Mouse (Mus musculus) embryonic fibroblast, embryonic 13.5 days (primary cell): ENCODE results near the gene Rassf1. TPM values are rescaled to one million over a fixed set of nuclear protein-coding genes. Genes with fewer than 3 reads are reported as not detected.
A peak's percentile ranks its signal among the peaks of the same experiment; 100 is the strongest.

Experiments
- H3K27ac ChIP-seq: 2 replicates; pipeline ENCODE4 v1.5.1; 2012; ENCODE audit warnings: low read length, control low read depth, inconsistent platforms; ENCODE audit not compliant: insufficient read depth
- H3K4me1 ChIP-seq: 2 replicates; pipeline ENCODE4 v1.6.1; 2011; ENCODE audit warnings: low read length; ENCODE audit not compliant: control insufficient read depth, insufficient read depth
- H3K4me3 ChIP-seq: 2 replicates; pipeline ENCODE4 v1.5.1; 2011; ENCODE audit warnings: mild to moderate bottlenecking, control low read depth, low read length; ENCODE audit not compliant: insufficient read depth
- CTCF ChIP-seq: IDR thresholded peaks from 2 replicates; pipeline ENCODE4 v1.5.1; 2011; ENCODE audit warnings: mild to moderate bottlenecking, control low read depth, low read length, moderate library complexity, borderline replicate concordance; ENCODE audit not compliant: insufficient read depth
- POLR2A ChIP-seq: IDR thresholded peaks from 2 replicates; pipeline ENCODE4 v1.6.1; 2011; ENCODE audit warnings: low read depth, mild to moderate bottlenecking, control low read depth, low read length, moderate library complexity
- polyA plus RNA-seq: library from polyadenylated mRNA; stranded (reverse); fragments of >200 nt; gene quantifications from 2 replicates; pipeline ENCODE4 v1.2.4, GENCODE M21; 2011; ENCODE audit warnings: low read depth; ENCODE audit not compliant: missing spikeins, insufficient read length

Gene Rassf1
- polyA plus RNA-seq, 1 experiment, result 72.6 TPM

GRCm38 (mm10) chr9:107520331-107520730 is 31.0 kb upstream of the Rassf1 start:
- H3K4me3 ChIP-seq, result no peak overlapping the region
- TF ChIP-seq POLR2A (no peak), CTCF (no peak)
- no peaks in the 10 kb centered on the region for H3K4me1 ChIP-seq
- H3K27ac ChIP-seq, result no peak overlapping the region

- Histone ChIP-seq H3K4me3 (no peak overlapping the region), H3K4me1 (no peaks in the 10 kb centered on the region), H3K27ac (no peak overlapping the region)
- no peak for TF ChIP-seq CTCF
- TF ChIP-seq POLR2A, result no peak
These were observed 30.2 kb upstream of the Rassf1 start for GRCm38 (mm10) chr9:107521190-107521589.

- no peak overlapping the region for H3K27ac ChIP-seq
- no peak overlapping the region for H3K4me3 ChIP-seq
- TF ChIP-seq CTCF (no peak), POLR2A (no peak)
- no peaks in the 10 kb centered on the region for H3K4me1 ChIP-seq
These were observed 29.5 kb upstream of the Rassf1 start for GRCm38 (mm10) chr9:107521711-107522399.

GRCm38 (mm10) chr9:107522400-107522711 is 29.0 kb upstream of the Rassf1 start:
- TF ChIP-seq CTCF, result no peak
- TF ChIP-seq POLR2A, result no peak
- Histone ChIP-seq H3K4me3 (no peak overlapping the region), H3K4me1 (no peaks in the 10 kb centered on the region), H3K27ac (no peak overlapping the region)

GRCm38 (mm10) chr9:107526198-107527026 is 24.9 kb upstream of the Rassf1 start:
- Histone ChIP-seq H3K4me3 (peak overlapping the region; percentile 21), H3K27ac (no peak overlapping the region), H3K4me1 (no peaks in the 10 kb centered on the region)
- TF ChIP-seq CTCF (no peak), POLR2A (no peak)

GRCm38 (mm10) chr9:107533791-107534407 is 17.5 kb upstream of the Rassf1 start, which contains the start of gene Tmem115:
Gene Tmem115 (plus strand): TSS chr9:107533945.
- Histone ChIP-seq H3K27ac (peak within 1 kb of the TSS; percentile 78), H3K4me1 (peaks cover 5% of the 10 kb centered on the region; the same call in 1 of the 2 replicates), H3K4me3 (peak within 1 kb of the TSS; percentile 76)
- no peak for TF ChIP-seq CTCF
- peak; percentile 93 for TF ChIP-seq POLR2A

- no peak for TF ChIP-seq CTCF
- no peak; the same call in 1 of the 2 replicates for TF ChIP-seq POLR2A
- Histone ChIP-seq H3K27ac (peak overlapping the region; percentile 78), H3K4me1 (peaks cover 5% of the 10 kb centered on the region; the same call in 1 of the 2 replicates), H3K4me3 (peak overlapping the region; percentile 76)
These were observed 16.8 kb upstream of the Rassf1 start for GRCm38 (mm10) chr9:107534408-107535202.

- H3K4me1 ChIP-seq, result peaks cover 8% of the 10 kb centered on the region; the same call in 1 of the 2 replicates
- H3K27ac ChIP-seq, result no peak overlapping the region
- no peak overlapping the region for H3K4me3 ChIP-seq
- no peak for TF ChIP-seq POLR2A
- TF ChIP-seq CTCF, result no peak
These were observed 13.1 kb upstream of the Rassf1 start for GRCm38 (mm10) chr9:107538231-107538630.

- no peak overlapping the region for H3K27ac ChIP-seq
- H3K4me3 ChIP-seq, result no peak overlapping the region
- TF ChIP-seq POLR2A (no peak), CTCF (no peak)
- H3K4me1 ChIP-seq, result peaks cover 8% of the 10 kb centered on the region; the same call in 1 of the 2 replicates
These were observed 12.6 kb upstream of the Rassf1 start for GRCm38 (mm10) chr9:107538711-107539110.
